In genomic region chr4:132345843-132346212, GRCm38 (mm10) we compare ENCODE assay signal across 8 mouse cellular contexts. TPM values are rescaled to one million over a fixed set of nuclear protein-coding genes. Genes with fewer than 3 reads are reported as not detected.
A peak's percentile ranks its signal among the peaks of the same experiment; 100 is the strongest.
DNase-seq lines count a peak whose midpoint lies in the region; ATAC-seq and TF ChIP-seq lines count a peak whose summit lies in the region.

No protein-coding gene starts in this region.

- no peaks in the 10 kb centered on the region for H3K27me3 ChIP-seq in neural tube, embryonic 11.5 days (ENCODE audit: control insufficient read depth, insufficient read depth, low read length)
- no peaks in the 10 kb centered on the region for H3K27me3 ChIP-seq in liver, embryonic 15.5 days

- H3K4me3 ChIP-seq in gastrocnemius, adult 2 months = peak overlapping the region; percentile 95
- peak overlapping the region; percentile 87; the same call in 1 of the 2 replicates for H3K4me3 ChIP-seq in neural tube, embryonic 11.5 days (ENCODE audit: low read depth, low read length)
- H3K4me3 ChIP-seq in liver, embryonic 15.5 days (replicated peaks) = peak overlapping the region; percentile 87

- H3K4me1 ChIP-seq in neural tube, embryonic 11.5 days (ENCODE audit: control insufficient read depth, insufficient read depth, low read length) = peaks cover 12% of the 10 kb centered on the region
- H3K4me1 ChIP-seq in liver, embryonic 15.5 days (replicated peaks) = peaks cover 56% of the 10 kb centered on the region

- H3K9me3 ChIP-seq in neural tube, embryonic 11.5 days (ENCODE audit: control insufficient read depth, low read length) = no peaks in the 10 kb centered on the region
- H3K9me3 ChIP-seq in liver, embryonic 15.5 days (replicated peaks) = no peaks in the 10 kb centered on the region

- DNase-seq in gastrocnemius, adult 2 months = no peak
- no peak for DNase-seq in gastrocnemius, adult 18-20 months (ENCODE audit: low spot score)
- no peak for DNase-seq in neural tube, embryonic 11.5 days (ENCODE audit: low spot score)
- no peak for DNase-seq in neural tube, embryonic 10.5 days (ENCODE audit: extremely low spot score, low spot score)
- DNase-seq in thymus, adult 18-20 months = no peak
- DNase-seq in left cerebral cortex, postnatal 4 days = no peak
- DNase-seq in frontal cortex, adult 2 months (ENCODE audit: extremely low spot score in 1 of 2, low spot score in 1 of 2) = no peak

- H3K9ac ChIP-seq in neural tube, embryonic 11.5 days (ENCODE audit: low read length) = peak overlapping the region; percentile 88
- H3K9ac ChIP-seq in liver, embryonic 15.5 days = peak overlapping the region; percentile 82

- WGBS in neural tube, embryonic 11.5 days = 50% methylated on average over 5 of the region's 5 CpGs
- 38% methylated on average over 5 of the region's 5 CpGs for WGBS in liver, embryonic 15.5 days (ENCODE audit: insufficient replicate concordance)

- intact Hi-C loops in gastrocnemius, adult 2 months (cut with DNase I) = loop anchor here (1.0 to 10.0 kb wide), 3 partner anchors 7 to 261 kb away; partner anchors contain the start of gene Rcc1
- intact Hi-C loops in left cerebral cortex, postnatal 4 days (cut with DNase I) = loop anchor here (10.0 kb wide), 1 partner anchor 51 kb away; no protein-coding TSS in a partner anchor

- peak; percentile 39; the same call in 1 of the 2 replicates for ATAC-seq in neural tube, embryonic 11.5 days (ENCODE audit: insufficient read depth, low FRiP score, low TSS enrichment)
- ATAC-seq in liver, embryonic 15.5 days (ENCODE audit: insufficient read depth) = no peak

- no peak for TF ChIP-seq CTCF in gastrocnemius, adult 2 months (IDR thresholded peaks at IDR 0.05)

- H3K27ac ChIP-seq in gastrocnemius, adult 2 months = peak overlapping the region; percentile 96
- no peak overlapping the region for H3K27ac ChIP-seq in neural tube, embryonic 11.5 days (ENCODE audit: low read depth, low read length)
- peak overlapping the region; percentile 87 for H3K27ac ChIP-seq in liver, embryonic 15.5 days (replicated peaks)

- H3K4me2 ChIP-seq in neural tube, embryonic 11.5 days (ENCODE audit: low read depth) = peak overlapping the region; percentile 95; the same call in 1 of the 2 replicates
- H3K4me2 ChIP-seq in liver, embryonic 15.5 days = peak overlapping the region; percentile 90

- no peaks in the 10 kb centered on the region; the same call in none of the 2 replicates for H3K36me3 ChIP-seq in neural tube, embryonic 11.5 days (ENCODE audit: control insufficient read depth, insufficient read depth, low read length)
- H3K36me3 ChIP-seq in liver, embryonic 15.5 days (replicated peaks) = peaks cover 32% of the 10 kb centered on the region

RNA-seq across cellular contexts. Expression of gene Rcc1, which starts 7.6 kb away (rescaled TPM):
- 1 to 10 TPM; 7.7 to 7.8 TPM for total RNA-seq in gastrocnemius, adult 2 months (2021)
- total RNA-seq in gastrocnemius, adult 18-20 months (2021) = 1 to 10 TPM; 5.6 to 7.7 TPM
- polyA plus RNA-seq in neural tube, embryonic 11.5 days (2014; fragmentation: Nextera tagmentation; extraction: Ambion mirVana) = 68.2 and 70.8 TPM in 2 replicates
- polyA plus RNA-seq in liver, embryonic 15.5 days (2015; fragmentation: Nextera tagmentation; extraction: Ambion mirVana) = 48.0 and 54.5 TPM in 2 replicates
- 10 to 100 TPM; 17.6 to 22.0 TPM for total RNA-seq in left cerebral cortex, postnatal 4 days (2021)
- polyA plus RNA-seq in frontal cortex, adult 2 months (2012; rRNA removed) = 9.5 and 11.1 TPM in 2 replicates

RNA-seq across cellular contexts. Expression of gene Trnau1ap, which starts 16.5 kb away (rescaled TPM):
- 10 to 100 TPM; 10.4 to 11.7 TPM for total RNA-seq in gastrocnemius, adult 2 months (2021)
- 10 to 100 TPM in 1 of 2 experiments, 1 to 10 TPM in 1; 9.9 to 11.4 TPM for total RNA-seq in gastrocnemius, adult 18-20 months (2021)
- polyA plus RNA-seq in neural tube, embryonic 11.5 days (2014; fragmentation: Nextera tagmentation; extraction: Ambion mirVana) = 79.3 and 82.9 TPM in 2 replicates
- 28.7 and 34.2 TPM in 2 replicates for polyA plus RNA-seq in liver, embryonic 15.5 days (2015; fragmentation: Nextera tagmentation; extraction: Ambion mirVana)
- total RNA-seq in left cerebral cortex, postnatal 4 days (2021) = 10 to 100 TPM; 40.9 to 47.2 TPM
- polyA plus RNA-seq in frontal cortex, adult 2 months (2012; rRNA removed) = 17.4 and 18.4 TPM in 2 replicates

RNA-seq across cellular contexts. Expression of gene Rab42, which starts 42.6 kb away (rescaled TPM):
- under 1 TPM in 1 of 2 experiments, not detected in 1; 0.33 TPM for total RNA-seq in gastrocnemius, adult 2 months (2021)
- total RNA-seq in gastrocnemius, adult 18-20 months (2021) = under 1 TPM in 1 of 2 experiments, not detected in 1; 0.31 TPM
- 0.74 and 0.78 TPM in 2 replicates for polyA plus RNA-seq in neural tube, embryonic 11.5 days (2014; fragmentation: Nextera tagmentation; extraction: Ambion mirVana)
- polyA plus RNA-seq in liver, embryonic 15.5 days (2015; fragmentation: Nextera tagmentation; extraction: Ambion mirVana) = 0.52 and 0.54 TPM in 2 replicates
- 1 to 10 TPM; 1.4 to 2.1 TPM for total RNA-seq in left cerebral cortex, postnatal 4 days (2021)
- polyA plus RNA-seq in frontal cortex, adult 2 months (2012; rRNA removed) = 2.8 and 3.9 TPM in 2 replicates
